Mouse (Mus musculus) myocyte (in vitro differentiated cells): ENCODE data around the gene Safb. TPM values are rescaled to one million over a fixed set of nuclear protein-coding genes. Genes with fewer than 3 reads are reported as not detected.

ENCODE experiments used
- H3K27me3 ChIP-seq: one replicate; pipeline ENCODE4 v1.6.1; 2011; ENCODE audit not compliant: control insufficient read depth, insufficient read depth, insufficient read length
- H3K36me3 ChIP-seq: one replicate; pipeline ENCODE4 v1.6.1; 2011; ENCODE audit not compliant: control insufficient read depth, insufficient read depth
- H3K4me2 ChIP-seq: one replicate; pipeline ENCODE4 v1.6.1; 2011; ENCODE audit warnings: low read depth, control low read depth
- H3K4me3 ChIP-seq: one replicate; pipeline ENCODE4 v1.5.1; 2011; ENCODE audit warnings: mild to moderate bottlenecking, control low read depth, moderate library complexity
- H3K79me2 ChIP-seq: one replicate; pipeline ENCODE4 v1.6.1; 2011; ENCODE audit not compliant: control insufficient read depth, insufficient read depth
- H3ac ChIP-seq: one replicate; pipeline ENCODE4 v1.6.1; 2011; ENCODE audit not compliant: control insufficient read depth, insufficient read length
- CEBPB ChIP-seq: IDR thresholded peaks from 2 replicates; pipeline ENCODE4 v1.6.1; 2011; ENCODE audit warnings: mild to moderate bottlenecking, moderate library complexity; ENCODE audit not compliant: poor library complexity, insufficient read depth, severe bottlenecking
- E2F4 ChIP-seq: IDR thresholded peaks from one replicate; pipeline ENCODE4 v1.6.1; 2011; ENCODE audit warnings: mild to moderate bottlenecking, control low read depth, moderate library complexity; ENCODE audit not compliant: insufficient read depth
- MAX ChIP-seq: IDR thresholded peaks from one replicate; pipeline ENCODE4 v1.6.1; 2011; ENCODE audit warnings: low read depth, mild to moderate bottlenecking, control low read depth
- MYOD1 ChIP-seq, 3 experiments: IDR thresholded peaks; one replicate each; pipeline ENCODE4 v1.6.1; 2011; ENCODE audit warnings: control low read depth in 2 of 3, low read depth in 2 of 3, mild to moderate bottlenecking in 2 of 3, moderate library complexity in 1 of 3; ENCODE audit not compliant: insufficient read length in 2 of 3, control insufficient read depth in 1 of 3
- MYOG ChIP-seq, 3 experiments: IDR thresholded peaks; one replicate each; pipeline ENCODE4 v1.6.1; 2011; ENCODE audit warnings: control low read depth in 2 of 3, low read depth in 2 of 3, mild to moderate bottlenecking in 2 of 3; ENCODE audit not compliant: insufficient read length in 2 of 3, control insufficient read depth in 1 of 3, insufficient read depth in 1 of 3
- POLR2A ChIP-seq: IDR thresholded peaks from one replicate; pipeline ENCODE4 v1.6.1; 2011; ENCODE audit warnings: low read depth, mild to moderate bottlenecking, control low read depth, moderate library complexity; ENCODE audit not compliant: insufficient read length
- POLR2AphosphoS2 ChIP-seq: IDR thresholded peaks from one replicate; pipeline ENCODE4 v1.6.1; 2011; ENCODE audit warnings: low read depth, control low read depth; ENCODE audit not compliant: insufficient read length
- REST ChIP-seq: IDR thresholded peaks from one replicate; pipeline ENCODE4 v1.6.1; 2011; ENCODE audit warnings: mild to moderate bottlenecking, control low read depth, moderate library complexity; ENCODE audit not compliant: insufficient read depth, insufficient read length
- SRF ChIP-seq: IDR thresholded peaks from one replicate; pipeline ENCODE4 v1.6.1; 2011; ENCODE audit warnings: low read depth; ENCODE audit not compliant: control insufficient read depth, insufficient read length
- TCF12 ChIP-seq: IDR thresholded peaks from one replicate; pipeline ENCODE4 v1.6.1; 2011; ENCODE audit warnings: mild to moderate bottlenecking, control low read depth; ENCODE audit not compliant: poor library complexity, insufficient read depth, severe bottlenecking
- TCF3 ChIP-seq: IDR thresholded peaks from one replicate; pipeline ENCODE4 v1.6.1; 2011; ENCODE audit warnings: low read depth, control low read depth; ENCODE audit not compliant: insufficient read length
- USF1 ChIP-seq: IDR thresholded peaks from one replicate; pipeline ENCODE4 v1.6.1; 2011; ENCODE audit warnings: low read depth, mild to moderate bottlenecking, control low read depth, moderate library complexity
- polyA plus RNA-seq: library from polyadenylated mRNA; unstranded; fragments of >200 nt; fragmentation: generic; extraction: Trizol; gene quantifications from one replicate; pipeline ENCODE4 v1.2.1, GENCODE M21; 2012; ENCODE audit warnings: missing spikeins

The Safb gene
- polyA plus RNA-seq, 1 experiment: 58.9 TPM

DNA sequence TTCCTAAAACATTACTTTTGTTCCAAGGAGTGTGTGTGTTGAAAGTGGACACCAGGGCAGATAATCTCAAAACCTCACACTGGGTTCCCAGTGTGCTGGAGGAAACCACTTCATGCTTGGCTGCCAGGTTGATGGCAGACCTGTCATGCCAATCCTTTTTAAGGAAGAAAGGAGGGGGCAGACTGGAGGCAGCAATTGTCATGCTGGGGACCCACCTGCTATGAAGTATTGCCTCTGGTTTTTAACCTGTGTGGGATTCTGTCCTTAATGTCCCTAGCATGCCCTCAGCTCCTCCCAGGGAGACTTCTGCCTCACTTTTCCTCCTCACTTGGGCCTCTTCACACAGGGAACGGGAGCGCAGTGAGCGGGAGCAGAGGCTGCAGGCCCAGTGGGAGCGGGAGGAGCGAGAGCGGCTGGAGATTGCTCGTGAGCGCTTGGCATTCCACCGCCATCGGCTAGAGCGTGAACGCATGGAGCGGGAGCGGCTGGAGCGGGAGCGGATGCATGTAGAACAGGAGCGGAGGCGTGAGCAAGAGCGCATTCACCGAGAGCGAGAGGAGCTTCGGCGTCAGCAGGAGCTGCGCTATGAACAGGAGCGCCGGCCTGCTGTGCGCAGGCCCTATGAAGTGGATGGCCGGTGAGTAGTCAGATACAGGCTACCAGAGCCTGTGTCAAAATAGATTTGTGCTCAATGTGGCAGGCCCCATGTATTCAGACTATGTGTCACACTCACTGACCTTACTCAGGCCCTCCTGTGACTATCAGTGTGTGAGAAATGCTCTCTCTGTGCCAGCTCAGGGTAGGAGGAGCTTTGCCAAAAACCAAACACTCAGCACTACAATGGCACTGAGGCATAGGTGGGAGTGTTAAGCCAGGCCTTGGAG lies 18.8 kb downstream of the Safb start:
- Histone ChIP-seq H3K4me2 (no peak overlapping the region), H3K27me3 (no peaks in the 10 kb centered on the region), H3K4me3 (no peak overlapping the region), H3K36me3 (peaks cover 53% of the 10 kb centered on the region), H3ac (no peak overlapping the region), H3K79me2 (peaks cover 11% of the 10 kb centered on the region)
- TF ChIP-seq POLR2A (peak; percentile 15), MAX (no peak)

- Histone ChIP-seq H3K36me3 (peaks cover 53% of the 10 kb centered on the region), H3K4me2 (no peak overlapping the region), H3K4me3 (no peak overlapping the region), H3K79me2 (peaks cover 17% of the 10 kb centered on the region), H3ac (no peak overlapping the region), H3K27me3 (no peaks in the 10 kb centered on the region)
- TF ChIP-seq POLR2AphosphoS2 (peak; percentile 35), USF1 (no peak)
These were observed 19.4 kb downstream of the Safb start for GRCm38 (mm10) chr17:56604070-56604380.

DNA sequence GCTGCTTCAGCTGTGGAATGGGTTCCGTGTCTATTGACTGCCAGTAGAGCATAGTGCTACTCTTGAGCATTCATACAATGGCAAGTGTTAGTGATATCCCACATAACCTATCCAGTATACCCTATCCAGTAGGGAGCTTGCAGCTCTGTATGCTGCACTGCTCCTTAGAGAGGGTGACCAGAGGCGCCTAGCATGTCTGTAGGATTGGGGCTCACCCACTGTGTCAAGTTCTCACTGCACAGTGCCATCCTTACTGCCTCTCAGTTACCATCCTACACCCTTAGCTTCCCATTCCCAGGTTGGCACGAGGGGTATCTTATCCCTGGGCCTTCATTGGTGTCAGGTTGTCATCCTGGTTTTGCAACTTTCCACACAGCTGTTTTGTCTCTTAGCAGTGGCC lies 19.8 kb downstream of the Safb start:
- TF ChIP-seq TCF3 (no peak), POLR2A (peak; percentile 33), POLR2AphosphoS2 (peak; percentile 57)
- H3K27me3 ChIP-seq: no peaks in the 10 kb centered on the region
- H3K4me2 ChIP-seq: no peak overlapping the region
- peaks cover 50% of the 10 kb centered on the region for H3K36me3 ChIP-seq
- H3ac ChIP-seq: no peak overlapping the region
- peaks cover 20% of the 10 kb centered on the region for H3K79me2 ChIP-seq
- no peak overlapping the region for H3K4me3 ChIP-seq

- TF ChIP-seq TCF3: no peak
- no peak for TF ChIP-seq POLR2A
- TF ChIP-seq POLR2AphosphoS2: peak; percentile 81
- H3K27me3 ChIP-seq: no peaks in the 10 kb centered on the region
These were observed 20.8 kb downstream of the Safb start for GRCm38 (mm10) chr17:56605431-56605830.

DNA sequence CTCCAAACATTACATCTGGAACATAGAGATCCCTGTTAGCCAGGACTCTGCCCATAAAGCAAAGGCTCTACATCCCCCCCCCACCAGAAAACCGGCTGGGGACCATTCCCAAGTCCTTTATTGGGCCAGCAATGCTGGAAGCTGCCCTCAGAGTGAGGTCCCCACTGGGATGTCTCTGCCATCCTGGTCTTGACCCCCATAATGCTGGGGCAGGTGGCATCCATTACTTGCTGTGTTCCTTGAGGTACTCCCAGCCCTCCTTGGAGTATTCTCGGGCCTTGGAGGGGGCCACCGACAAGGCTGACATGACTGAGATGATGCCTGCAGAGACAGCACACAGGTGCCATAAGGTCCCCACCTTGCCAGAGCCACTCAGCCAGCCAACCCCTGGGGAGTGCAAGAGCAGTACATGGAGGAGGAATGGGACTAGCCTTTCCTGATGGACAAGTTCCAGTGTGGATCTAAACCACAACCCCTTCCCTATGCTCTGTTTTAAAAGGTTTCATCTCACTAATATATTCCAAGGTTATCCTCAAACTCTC lies 23.0 kb downstream of the Safb start:
- Histone ChIP-seq H3K79me2 (peaks cover 20% of the 10 kb centered on the region), H3K4me3 (no peak overlapping the region), H3K36me3 (peaks cover 34% of the 10 kb centered on the region), H3K27me3 (no peaks in the 10 kb centered on the region), H3K4me2 (peak overlapping the region; percentile 93), H3ac (no peak overlapping the region)
- TF ChIP-seq REST (no peak), POLR2AphosphoS2 (peak; percentile 52)

More at GRCm38 (mm10) chr17:56605431-56605830, 20.8 kb downstream of the Safb start:
- Histone ChIP-seq H3K79me2 (peaks cover 20% of the 10 kb centered on the region), H3K4me2 (no peak overlapping the region), H3ac (no peak overlapping the region), H3K4me3 (no peak overlapping the region), H3K36me3 (peaks cover 48% of the 10 kb centered on the region)

- Histone ChIP-seq H3K4me3 (peak overlapping the region; percentile 92), H3K4me2 (peak overlapping the region; percentile 93), H3ac (peak overlapping the region; percentile 5), H3K79me2 (peaks cover 23% of the 10 kb centered on the region), H3K36me3 (peaks cover 27% of the 10 kb centered on the region), H3K27me3 (no peaks in the 10 kb centered on the region)
- TF ChIP-seq USF1 (no peak), POLR2AphosphoS2 (peak; percentile 29), TCF3 (no peak), POLR2A (peak; percentile 41), MYOG (IDR thresholded peaks at IDR 0.05; ENCODE audit: control insufficient read depth in 1 of 3, insufficient read depth in 1 of 3, insufficient read length in 2 of 3, low read depth in 2 of 3) (no peak)
These were observed 24.1 kb downstream of the Safb start for GRCm38 (mm10) chr17:56608699-56609098.

DNA sequence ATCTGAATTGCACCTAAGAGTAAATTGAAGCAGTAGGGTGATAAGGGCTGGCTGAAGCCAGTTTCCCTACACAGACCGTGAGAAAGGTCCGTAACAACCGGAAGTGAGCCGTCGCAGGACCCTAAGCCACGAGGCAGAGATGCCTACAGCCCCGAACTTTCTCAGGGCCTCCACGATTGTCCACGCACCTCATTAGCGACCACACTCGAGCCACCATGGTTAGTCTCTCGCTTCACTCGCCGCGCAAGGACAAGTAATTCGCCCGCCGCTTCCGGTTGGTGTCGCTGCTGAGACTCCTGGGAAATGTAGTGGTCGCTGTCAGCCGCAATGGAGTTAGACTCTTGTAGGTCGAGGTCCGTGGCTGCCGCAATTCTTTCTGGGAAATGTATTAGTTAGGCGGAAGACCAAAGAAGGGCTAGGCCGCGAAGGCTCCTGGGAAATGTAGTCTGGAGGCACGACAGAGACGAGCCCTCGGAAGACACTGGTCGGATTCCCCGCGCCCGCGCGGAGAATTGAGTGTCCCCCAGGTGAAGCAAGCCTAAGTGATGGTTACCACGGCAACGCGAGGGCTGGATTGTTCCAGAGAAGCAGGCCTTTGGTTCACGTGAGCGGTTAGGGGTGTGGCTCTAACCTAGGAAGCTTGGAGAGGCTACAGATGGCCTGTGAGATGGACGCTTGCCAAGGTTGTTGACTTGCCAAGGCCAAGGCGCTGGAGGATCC lies 25.0 kb downstream of the Safb start, which contains the start of gene 2410015M20Rik:
Gene 2410015M20Rik (minus strand): TSS at position 320 of the 720 bp plus-strand sequence.
- H3ac ChIP-seq: peak within 1 kb of the TSS; percentile 5
- no peaks in the 10 kb centered on the region for H3K27me3 ChIP-seq
- peak within 1 kb of the TSS; percentile 92 for H3K4me3 ChIP-seq
- H3K36me3 ChIP-seq: peaks cover 25% of the 10 kb centered on the region
- H3K79me2 ChIP-seq: peaks cover 30% of the 10 kb centered on the region
- TF ChIP-seq POLR2AphosphoS2 (peak; percentile 87), REST (no peak), POLR2A (peak; percentile 89), SRF (peak; percentile 97), MAX (no peak), MYOD1 (IDR thresholded peaks at IDR 0.05; ENCODE audit: control insufficient read depth in 1 of 3, insufficient read length in 2 of 3, low read depth in 2 of 3) (no peak), TCF12 (no peak), TCF3 (no peak), E2F4 (no peak), MYOG (IDR thresholded peaks at IDR 0.05; ENCODE audit: control insufficient read depth in 1 of 3, insufficient read depth in 1 of 3, insufficient read length in 2 of 3, low read depth in 2 of 3) (no peak), CEBPB (no peak), USF1 (peak; percentile 30)
- peak within 1 kb of the TSS; percentile 93 for H3K4me2 ChIP-seq
